Mouse (Mus musculus) kidney, embryonic 14.5 days (tissue): ENCODE results near the gene Zkscan3. TPM values are rescaled to one million over a fixed set of nuclear protein-coding genes. Genes with fewer than 3 reads are reported as not detected.

Source experiments
- ATAC-seq: fragments of 200-750 bp; cut with Nextera tagmentation; 2 replicates; pipeline ENCODE4 v1.8.0; 2017; ENCODE audit warnings: moderate number of reproducible peaks, mild to moderate bottlenecking, moderate TSS enrichment, moderate library complexity; ENCODE audit not compliant: low FRiP score, low TSS enrichment
- H3K27ac ChIP-seq: fragments of 300-500 bp; sonication (generic); 2 replicates; pipeline ENCODE4 v1.5.1; 2014; ENCODE audit warnings: low read depth, mild to moderate bottlenecking, low read length, moderate library complexity, mixed read lengths
- H3K27me3 ChIP-seq: fragments of 300-500 bp; sonication (generic); 2 replicates; pipeline ENCODE4 v1.6.1; 2014; ENCODE audit warnings: mild to moderate bottlenecking, low read length; ENCODE audit not compliant: control insufficient read depth, insufficient read depth
- H3K36me3 ChIP-seq: fragments of 300-500 bp; sonication (generic); 2 replicates; pipeline ENCODE4 v1.6.1; 2014; ENCODE audit warnings: low read length, mixed read lengths; ENCODE audit not compliant: control insufficient read depth, insufficient read depth
- H3K4me1 ChIP-seq: fragments of 300-500 bp; sonication (generic); 2 replicates; pipeline ENCODE4 v1.6.1; 2014; ENCODE audit warnings: low read length, mixed read lengths; ENCODE audit not compliant: control insufficient read depth, insufficient read depth
- H3K4me2 ChIP-seq: fragments of 300-500 bp; sonication (generic); replicated peaks from 2 replicates; pipeline ENCODE4 v1.6.1; 2014; ENCODE audit warnings: low read depth, mild to moderate bottlenecking, low read length
- H3K4me3 ChIP-seq: fragments of 300-500 bp; sonication (generic); 2 replicates; pipeline ENCODE4 v1.5.1; 2014; ENCODE audit warnings: mild to moderate bottlenecking, low read length
- H3K9ac ChIP-seq: fragments of 300-500 bp; sonication (generic); 2 replicates; pipeline ENCODE4 v1.6.1; 2014; ENCODE audit warnings: low read depth, mild to moderate bottlenecking, low read length, moderate library complexity
- H3K9me3 ChIP-seq: fragments of 300-500 bp; sonication (generic); 2 replicates; pipeline ENCODE4 v1.6.1; 2016; ENCODE audit warnings: low read length; ENCODE audit not compliant: control insufficient read depth
- WGBS: fragments of 180-500 bp; shearing (Covaris S2); extraction: QIAGEN DNeasy Blood & Tissue Kit; methylation state at CpG from one replicate; pipeline ENCODE4 v1.1.7; 2014; 5-methylcytosine and 5-hydroxymethylcytosine counted together
- polyA plus RNA-seq: library from polyadenylated mRNA; unstranded; fragments of >200 nt; fragmentation: Nextera tagmentation; extraction: Ambion mirVana; gene quantifications from 2 replicates; pipeline ENCODE4 v1.2.1, GENCODE M21; 2014

Gene Zkscan3
- polyA plus RNA-seq, 1 experiment from 2014 or later: 80.4 TPM

DNA sequence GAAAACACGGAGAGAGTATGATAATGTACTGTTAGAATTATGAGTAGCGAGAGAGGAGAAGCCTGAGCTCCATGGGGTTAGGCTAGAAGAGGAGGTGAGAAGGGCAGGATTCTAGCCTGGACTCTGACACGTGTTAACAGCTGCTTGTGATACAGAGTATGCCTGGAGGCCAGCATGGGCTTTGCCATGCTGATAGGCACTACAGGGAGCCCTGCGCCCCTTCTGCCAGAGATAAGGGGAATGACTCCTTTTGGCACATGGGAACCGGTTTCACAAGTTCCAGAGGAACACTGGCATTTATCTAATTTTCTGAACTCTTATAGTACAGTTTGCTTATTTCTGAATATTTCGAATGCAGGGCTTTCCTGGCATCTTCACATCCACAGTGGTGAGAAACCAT, 16.3 kb upstream of the Zkscan3 start:
- Histone ChIP-seq H3K4me3 (no peak overlapping the region), H3K27me3 (no peaks in the 10 kb centered on the region), H3K4me2 (no peak overlapping the region), H3K36me3 (no peaks in the 10 kb centered on the region), H3K9me3 (no peaks in the 10 kb centered on the region), H3K4me1 (no peaks in the 10 kb centered on the region), H3K9ac (no peak overlapping the region), H3K27ac (no peak overlapping the region)
- 70% methylated on average over 6 of the region's 6 CpGs for WGBS
- no peak for ATAC-seq

DNA sequence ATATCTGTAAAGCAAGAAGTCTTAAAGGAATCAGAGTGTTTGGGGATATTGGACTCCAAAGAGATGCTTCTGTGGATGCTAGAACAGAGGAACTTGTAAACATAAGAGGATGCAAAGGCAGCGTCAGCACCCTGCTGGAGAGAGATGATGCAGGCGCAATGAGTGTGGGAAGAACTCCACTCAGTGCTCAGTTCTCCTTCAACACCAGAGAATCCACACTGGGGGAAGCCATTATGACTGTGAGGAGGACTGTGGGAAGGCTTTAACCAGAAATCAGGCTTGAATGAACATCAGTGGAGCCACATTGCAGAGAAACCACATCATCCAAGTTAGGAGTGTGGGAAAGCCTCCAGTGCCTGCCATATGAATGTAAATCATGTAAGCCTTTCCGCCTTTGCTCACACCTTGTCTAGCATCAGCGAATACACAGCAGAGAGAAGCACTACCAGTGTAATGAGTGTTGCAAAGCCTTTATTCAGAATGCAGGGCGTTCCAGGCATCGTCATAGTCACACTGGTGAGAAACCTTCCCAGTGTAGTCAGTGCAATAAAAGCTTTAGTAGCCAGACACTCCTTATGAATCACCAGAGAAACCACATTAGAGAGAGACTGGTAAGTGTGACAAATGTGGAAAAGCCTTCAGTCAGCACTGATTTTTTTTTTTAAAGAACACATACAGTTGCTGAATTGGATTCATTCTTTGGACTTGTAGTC, 14.9 kb upstream of the Zkscan3 start:
- Histone ChIP-seq H3K27me3 (no peaks in the 10 kb centered on the region), H3K9me3 (no peaks in the 10 kb centered on the region), H3K4me1 (no peaks in the 10 kb centered on the region), H3K36me3 (no peaks in the 10 kb centered on the region), H3K9ac (no peak overlapping the region), H3K4me3 (no peak overlapping the region), H3K27ac (no peak overlapping the region), H3K4me2 (no peak overlapping the region)
- WGBS: 65% methylated on average over 6 of the region's 6 CpGs
- ATAC-seq: no peak

DNA sequence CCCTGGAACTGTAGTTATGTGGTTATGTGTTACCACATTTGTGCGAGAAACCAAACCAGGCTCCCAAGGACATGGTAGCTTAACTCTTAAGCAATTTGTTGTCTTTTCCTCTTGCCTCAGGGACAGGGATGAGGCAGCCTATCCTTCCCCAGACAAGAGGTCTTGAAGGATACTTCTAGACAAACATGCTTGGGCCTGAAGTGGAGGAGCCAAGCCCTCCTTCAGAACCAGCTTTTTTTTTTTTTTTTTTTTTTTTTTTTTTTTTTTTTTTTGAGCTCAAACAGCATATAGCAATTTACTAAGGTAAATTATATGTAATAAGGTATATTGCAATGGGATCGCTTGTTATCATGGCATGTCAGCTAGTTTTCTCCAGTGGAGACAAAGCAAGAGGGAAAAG, 13.2 kb upstream of the Zkscan3 start:
- Histone ChIP-seq H3K4me1 (no peaks in the 10 kb centered on the region), H3K27me3 (no peaks in the 10 kb centered on the region), H3K4me2 (no peak overlapping the region), H3K4me3 (no peak overlapping the region), H3K27ac (no peak overlapping the region), H3K9ac (no peak overlapping the region), H3K36me3 (no peaks in the 10 kb centered on the region), H3K9me3 (no peaks in the 10 kb centered on the region)
- no peak for ATAC-seq
- 87% methylated on average over 2 of the region's 2 CpGs for whole genome bisulfite sequencing

DNA sequence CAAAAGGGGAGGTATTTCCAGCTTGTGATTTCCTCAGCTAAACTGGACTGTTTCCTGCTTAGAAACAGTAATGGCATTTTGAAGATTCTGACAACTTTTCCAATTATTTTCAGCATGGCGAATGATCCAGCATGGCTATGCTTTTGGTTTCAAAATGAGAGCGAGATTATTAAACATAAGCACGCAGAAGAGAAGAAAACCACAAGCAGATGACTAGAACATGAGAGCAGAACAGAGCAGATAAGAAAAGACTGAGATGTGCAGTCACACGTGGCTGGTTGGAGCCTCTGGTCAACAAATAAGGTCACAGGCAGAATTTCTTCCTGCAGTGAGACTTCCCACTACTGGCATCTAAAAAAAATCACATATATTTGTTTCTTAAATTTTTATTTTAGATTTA, 12.7 kb upstream of the Zkscan3 start:
- H3K4me1 ChIP-seq: no peaks in the 10 kb centered on the region
- no peak overlapping the region for H3K4me2 ChIP-seq
- H3K9me3 ChIP-seq: no peaks in the 10 kb centered on the region
- ATAC-seq: no peak
- no peak overlapping the region for H3K27ac ChIP-seq
- no peaks in the 10 kb centered on the region for H3K36me3 ChIP-seq
- no peak overlapping the region for H3K4me3 ChIP-seq
- no peaks in the 10 kb centered on the region for H3K27me3 ChIP-seq
- H3K9ac ChIP-seq: no peak overlapping the region
- WGBS: 83% methylated on average over 4 of the region's 4 CpGs

DNA sequence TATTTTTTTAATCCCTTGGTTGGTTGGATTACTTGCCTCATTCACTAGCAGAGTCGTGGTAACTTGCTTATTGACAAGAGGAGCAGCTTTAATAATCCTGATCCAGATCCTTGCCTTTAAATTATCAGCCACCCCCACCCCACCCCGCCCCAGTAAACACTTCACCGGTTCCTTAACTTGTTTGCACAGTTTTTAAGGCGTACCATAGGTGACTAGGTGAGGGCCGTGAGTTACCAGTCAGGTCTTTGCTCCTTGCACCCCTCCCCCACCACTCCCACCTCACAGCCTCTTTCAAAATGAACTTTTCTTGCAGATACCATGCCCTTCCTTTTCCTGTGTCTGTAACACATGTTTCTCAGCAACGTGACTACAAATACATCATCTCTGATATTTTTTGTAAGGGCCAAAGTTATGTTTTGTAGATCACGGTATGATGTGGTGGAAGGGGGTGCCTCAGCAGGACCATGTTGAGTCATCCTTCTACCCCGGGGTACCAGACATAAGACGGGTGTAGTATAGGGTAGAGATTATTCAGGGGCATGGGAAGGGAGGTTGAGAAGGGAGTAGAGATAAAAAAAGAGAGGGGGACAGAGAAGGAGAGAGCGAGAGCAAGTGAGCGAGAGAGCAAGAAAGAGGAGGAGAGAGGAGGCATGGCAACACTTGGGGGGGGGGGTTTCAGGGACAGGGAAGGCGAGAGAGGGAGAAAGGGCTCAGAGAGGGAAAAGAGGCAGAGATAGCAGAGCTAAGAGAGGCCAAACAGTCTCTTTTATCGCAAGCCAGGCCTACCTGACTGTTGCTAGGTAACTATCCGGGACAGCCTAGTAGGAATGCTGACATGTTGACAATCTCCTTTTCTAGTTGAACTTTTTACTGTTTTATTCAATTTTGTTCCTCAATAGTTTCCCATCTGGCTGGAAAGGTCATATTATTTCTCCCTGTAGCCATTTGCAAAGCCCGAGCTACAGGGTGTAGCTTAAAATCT, 12.0 kb upstream of the Zkscan3 start:
- Histone ChIP-seq H3K27ac (no peak overlapping the region), H3K9ac (no peak overlapping the region), H3K4me3 (no peak overlapping the region), H3K36me3 (no peaks in the 10 kb centered on the region), H3K4me2 (no peak overlapping the region), H3K27me3 (no peaks in the 10 kb centered on the region), H3K4me1 (no peaks in the 10 kb centered on the region), H3K9me3 (no peaks in the 10 kb centered on the region)
- WGBS: 74% methylated on average over 15 of the region's 15 CpGs
- no peak for ATAC-seq

DNA sequence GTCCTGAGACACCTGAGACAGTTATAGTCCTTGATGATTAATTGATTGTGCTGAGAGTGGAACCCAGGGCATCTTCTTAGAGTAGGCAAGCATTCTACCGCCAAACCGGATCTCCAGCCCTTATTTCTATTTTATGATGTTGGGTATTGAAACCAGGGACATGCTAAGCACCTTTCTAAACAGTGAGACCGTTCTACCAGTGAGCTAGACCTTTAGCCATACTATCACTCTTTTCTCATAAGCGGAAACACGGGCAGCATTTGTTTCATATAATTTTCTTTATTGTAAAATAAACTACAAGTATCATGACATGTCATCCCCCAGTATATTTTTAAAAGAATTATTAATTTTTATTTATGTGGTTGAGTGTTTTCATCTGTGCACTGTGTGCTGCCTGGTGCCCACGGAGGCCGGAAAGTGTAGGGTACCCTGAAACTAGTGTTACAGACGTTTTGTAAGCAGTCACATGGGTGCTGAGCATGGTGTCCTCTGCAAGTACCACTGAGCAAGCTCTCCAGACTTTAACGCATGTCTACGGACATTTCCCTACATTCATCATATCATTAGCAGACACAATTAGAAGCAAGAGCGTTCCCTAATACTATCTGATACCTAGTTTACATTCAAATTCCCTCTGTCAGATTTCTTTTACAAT, 6.4 kb upstream of the Zkscan3 start:
- Histone ChIP-seq H3K4me1 (no peaks in the 10 kb centered on the region), H3K27ac (no peak overlapping the region), H3K27me3 (no peaks in the 10 kb centered on the region), H3K4me2 (peak overlapping the region; percentile 55), H3K9ac (peak overlapping the region; percentile 64; the same call in 1 of the 2 replicates), H3K4me3 (peak overlapping the region; percentile 42), H3K9me3 (no peaks in the 10 kb centered on the region), H3K36me3 (no peaks in the 10 kb centered on the region)
- WGBS: 50% methylated on average over 11 of the region's 11 CpGs
- no peak for ATAC-seq

DNA sequence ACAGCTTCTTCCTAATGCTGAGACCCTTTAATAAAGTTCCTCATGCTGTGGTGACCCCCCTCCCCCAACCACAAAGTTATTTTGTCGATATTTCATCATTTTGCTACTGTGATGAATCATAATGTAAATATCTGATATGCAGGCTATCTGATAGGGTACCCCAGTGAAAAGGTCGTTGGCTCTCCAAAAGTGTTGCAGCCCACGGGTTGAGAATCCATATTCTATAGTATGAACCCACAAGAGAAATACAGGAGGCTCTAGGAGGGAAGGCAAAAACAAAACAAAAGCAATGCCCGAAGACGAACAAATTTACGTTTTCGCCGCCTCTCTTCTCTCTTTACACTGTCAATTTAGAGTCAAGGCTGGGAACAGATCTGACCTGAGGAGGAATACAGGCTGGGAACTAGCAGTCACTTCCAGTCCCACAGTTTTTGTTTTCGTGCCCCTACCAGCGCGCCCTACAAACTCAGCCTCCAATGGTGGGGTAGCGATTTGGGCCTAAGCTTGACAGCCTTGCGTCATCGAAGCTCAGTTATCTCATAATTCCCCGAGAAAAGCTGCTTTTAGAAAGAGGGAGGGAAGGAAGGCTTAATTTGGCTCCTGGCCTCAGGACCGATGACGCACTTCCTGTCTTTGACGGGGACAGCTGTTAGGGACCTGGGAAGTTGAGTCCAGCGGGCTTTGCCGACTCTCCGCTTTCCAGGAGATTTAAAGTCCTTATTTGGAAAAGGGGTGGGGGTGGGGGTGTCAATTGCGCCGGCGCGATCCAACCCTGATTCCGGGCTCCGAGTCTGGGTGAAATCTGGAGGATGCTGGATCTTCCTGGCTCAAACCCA, 5.6 kb upstream of the Zkscan3 start:
- ATAC-seq: peak; percentile 95
- Histone ChIP-seq H3K9me3 (no peaks in the 10 kb centered on the region), H3K9ac (peak overlapping the region; percentile 64), H3K27ac (peak overlapping the region; percentile 57; the same call in 1 of the 2 replicates), H3K27me3 (no peaks in the 10 kb centered on the region), H3K4me2 (peak overlapping the region; percentile 55), H3K36me3 (no peaks in the 10 kb centered on the region), H3K4me3 (peak overlapping the region; percentile 42), H3K4me1 (no peaks in the 10 kb centered on the region)
- 3% methylated on average over 27 of the region's 27 CpGs for WGBS

DNA sequence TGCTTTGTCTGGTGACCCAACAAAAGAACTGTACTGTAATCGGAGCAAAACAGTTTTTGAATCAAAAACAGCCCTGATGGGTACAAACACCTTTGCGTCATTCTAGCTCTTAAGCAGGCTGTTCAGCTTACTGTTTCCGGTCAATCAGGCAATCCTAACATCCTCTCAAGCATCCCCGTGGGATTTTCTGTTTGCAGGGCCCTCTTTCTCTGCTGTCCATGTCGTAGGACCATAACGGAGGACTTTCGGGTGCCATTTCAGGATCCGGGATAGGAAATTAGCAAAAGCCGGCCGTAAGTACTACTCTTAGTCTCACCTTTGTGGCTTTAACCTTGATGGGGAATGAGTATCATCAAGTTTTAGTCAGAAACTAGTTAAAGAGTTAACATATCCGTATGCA, 4.8 kb upstream of the Zkscan3 start:
- WGBS: 80% methylated on average over 11 of the region's 11 CpGs
- Histone ChIP-seq H3K9me3 (no peaks in the 10 kb centered on the region), H3K4me2 (no peak overlapping the region), H3K27me3 (no peaks in the 10 kb centered on the region), H3K27ac (no peak overlapping the region), H3K4me3 (no peak overlapping the region; the same call in 1 of the 2 replicates), H3K36me3 (no peaks in the 10 kb centered on the region), H3K9ac (no peak overlapping the region), H3K4me1 (no peaks in the 10 kb centered on the region)
- ATAC-seq: no peak
